Mouse (Mus musculus): Measurements from ENCODE around the gene Ager.

Ager gene

GRCm38 (mm10) chr17:34585877-34586771, 11.5 kb upstream of the Ager start:
- no peak for DNase-seq (ENCODE audit: low spot score in 2 of 2)

DNA sequence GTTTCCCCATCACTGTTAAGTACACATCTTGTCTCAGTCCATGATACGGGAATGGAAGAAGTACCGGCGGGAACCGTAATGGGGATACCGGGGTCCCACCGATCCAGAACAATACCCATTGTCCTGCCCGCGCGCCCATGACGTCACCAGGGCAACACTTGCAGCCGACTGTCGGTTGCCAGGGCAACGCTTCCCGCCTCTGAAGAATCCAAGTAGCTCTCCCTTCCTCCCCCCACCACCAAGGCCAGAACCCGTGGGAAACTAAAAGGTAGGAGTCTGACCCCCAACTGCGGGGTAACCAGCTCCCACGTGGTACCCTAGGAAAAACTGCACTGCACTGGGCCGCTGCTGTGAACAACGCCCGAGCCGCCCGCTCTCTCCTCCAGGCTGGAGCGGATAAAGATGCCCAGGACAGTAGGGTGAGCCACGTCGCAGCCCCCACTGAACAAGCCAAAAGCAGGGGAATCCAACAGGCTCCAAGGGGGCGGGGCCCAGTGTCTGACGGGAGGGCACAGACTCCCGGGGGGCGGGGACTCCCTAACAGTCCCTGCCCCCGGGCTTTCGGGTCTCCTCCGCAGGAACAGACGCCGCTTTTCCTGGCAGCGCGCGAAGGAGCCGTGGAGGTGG, 10.8 kb upstream of the Ager start:
- DNase-seq (ENCODE audit: low spot score in 2 of 2): peak; percentile 85 to 87

DNA sequence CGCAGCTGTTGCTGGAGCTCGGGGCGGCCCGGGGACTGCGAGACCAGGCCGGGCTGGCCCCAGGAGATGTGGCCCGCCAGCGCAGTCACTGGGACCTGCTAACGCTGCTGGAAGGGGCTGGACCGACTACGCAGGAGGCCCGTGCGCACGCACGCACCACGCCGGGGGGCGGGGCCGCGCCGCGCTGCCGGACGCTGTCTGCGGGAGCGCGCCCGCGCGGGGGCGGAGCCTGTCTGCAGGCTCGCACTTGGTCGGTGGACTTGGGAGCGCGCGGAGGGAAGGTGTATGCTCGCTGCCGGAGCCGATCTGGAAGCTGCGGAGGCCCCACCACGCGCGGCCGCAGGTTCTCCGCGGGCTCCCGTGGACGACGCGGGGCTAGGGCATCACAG, 10.2 kb upstream of the Ager start:
- DNase-seq (ENCODE audit: low spot score in 2 of 2): peak; percentile 97 to 98

- DNase-seq (ENCODE audit: low spot score in 2 of 2): no peak
Observed at GRCm38 (mm10) chr17:34587814-34588213, 9.8 kb upstream of the Ager start.

- DNase-seq (ENCODE audit: low spot score in 2 of 2): no peak
Observed at GRCm38 (mm10) chr17:34588767-34589166, 8.9 kb upstream of the Ager start.

DNA sequence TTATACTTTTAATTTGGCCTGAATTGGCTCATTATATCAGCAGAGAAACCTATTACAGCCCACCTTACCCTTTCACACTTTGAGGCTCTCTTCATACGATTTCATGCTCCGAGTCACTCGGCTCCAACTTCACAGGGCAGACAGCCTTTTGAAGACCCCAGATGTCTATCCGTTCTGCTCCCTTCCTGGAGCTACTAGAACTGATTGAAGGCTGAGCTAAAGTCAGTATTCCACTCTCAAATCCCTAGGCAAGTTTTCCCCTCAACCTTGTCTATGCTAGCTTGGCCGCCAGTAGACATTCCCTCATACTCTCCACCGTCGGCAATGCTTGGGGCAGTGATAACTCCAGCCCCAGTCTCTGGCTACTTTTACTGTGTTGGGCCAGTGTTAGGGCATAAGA, 8.5 kb upstream of the Ager start:
- DNase-seq (ENCODE audit: low spot score in 2 of 2): no peak

DNA sequence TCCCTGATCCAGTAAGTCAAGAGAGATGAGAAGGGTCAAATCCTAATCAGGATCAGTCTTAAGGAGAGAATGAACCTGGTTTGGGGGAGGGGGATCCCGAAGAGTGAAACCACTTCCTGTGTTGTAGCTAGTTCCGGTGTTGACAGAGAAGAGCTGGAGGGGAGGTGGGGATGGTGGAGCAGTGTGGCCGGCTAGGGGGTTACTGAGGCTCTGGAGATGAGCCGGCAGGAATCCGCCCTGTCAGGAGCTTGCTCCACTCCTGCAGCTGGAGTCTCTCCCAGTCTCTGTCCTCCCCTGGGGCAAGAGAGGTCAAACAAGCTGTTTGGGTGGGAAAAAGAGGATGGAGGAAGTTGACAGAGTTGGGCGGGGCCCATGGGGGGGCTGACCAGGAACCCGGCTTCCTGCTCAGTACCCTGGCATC, 8.0 kb upstream of the Ager start, which contains the start of gene Gpsm3:
Gene Gpsm3 (plus strand): TSS at position 126 of the 421 bp plus-strand sequence.
- DNase-seq (ENCODE audit: low spot score in 2 of 2): peak in 1 of 2 experiments; percentile 44

DNA sequence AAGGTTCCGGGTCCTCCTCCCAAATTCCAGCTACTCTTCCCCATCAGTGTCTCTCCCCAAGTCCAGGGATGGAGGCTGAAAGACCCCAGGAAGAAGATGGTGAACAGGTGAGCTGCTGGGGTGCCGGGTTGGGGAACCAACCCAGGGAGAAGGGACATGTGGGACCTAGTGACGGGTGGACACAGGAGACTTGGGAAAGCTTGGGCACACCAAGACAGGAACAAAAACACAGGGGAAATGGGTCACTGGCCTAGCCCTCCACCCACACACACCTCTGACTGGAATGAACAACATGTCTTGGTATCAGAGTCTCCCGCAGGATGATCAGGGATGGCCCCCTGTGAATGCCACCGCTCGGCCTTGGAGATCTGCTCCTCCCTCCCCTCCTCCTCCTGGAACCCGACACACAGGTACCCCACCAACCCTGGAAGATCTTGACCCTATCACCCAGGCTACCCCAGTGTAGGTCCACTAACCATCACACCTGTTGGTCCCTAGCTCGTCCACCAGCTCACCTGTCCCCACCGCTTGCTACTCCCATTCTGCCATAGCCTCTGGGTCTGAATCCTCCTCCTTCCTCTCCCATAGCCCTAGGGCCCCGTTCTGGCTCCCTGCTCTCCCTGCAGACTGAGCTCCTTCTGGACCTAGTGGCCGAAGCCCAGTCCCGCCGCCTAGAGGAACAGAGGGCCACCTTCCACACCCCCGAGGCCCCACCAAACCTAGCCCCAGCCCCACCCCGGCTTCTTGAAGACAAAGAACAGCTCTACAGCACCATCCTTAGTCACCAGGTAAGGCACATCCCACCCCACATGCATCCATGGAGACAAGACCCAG, 7.3 kb upstream of the Ager start:
- DNase-seq (ENCODE audit: low spot score in 2 of 2): peak in 1 of 2 experiments; percentile 18

DNA sequence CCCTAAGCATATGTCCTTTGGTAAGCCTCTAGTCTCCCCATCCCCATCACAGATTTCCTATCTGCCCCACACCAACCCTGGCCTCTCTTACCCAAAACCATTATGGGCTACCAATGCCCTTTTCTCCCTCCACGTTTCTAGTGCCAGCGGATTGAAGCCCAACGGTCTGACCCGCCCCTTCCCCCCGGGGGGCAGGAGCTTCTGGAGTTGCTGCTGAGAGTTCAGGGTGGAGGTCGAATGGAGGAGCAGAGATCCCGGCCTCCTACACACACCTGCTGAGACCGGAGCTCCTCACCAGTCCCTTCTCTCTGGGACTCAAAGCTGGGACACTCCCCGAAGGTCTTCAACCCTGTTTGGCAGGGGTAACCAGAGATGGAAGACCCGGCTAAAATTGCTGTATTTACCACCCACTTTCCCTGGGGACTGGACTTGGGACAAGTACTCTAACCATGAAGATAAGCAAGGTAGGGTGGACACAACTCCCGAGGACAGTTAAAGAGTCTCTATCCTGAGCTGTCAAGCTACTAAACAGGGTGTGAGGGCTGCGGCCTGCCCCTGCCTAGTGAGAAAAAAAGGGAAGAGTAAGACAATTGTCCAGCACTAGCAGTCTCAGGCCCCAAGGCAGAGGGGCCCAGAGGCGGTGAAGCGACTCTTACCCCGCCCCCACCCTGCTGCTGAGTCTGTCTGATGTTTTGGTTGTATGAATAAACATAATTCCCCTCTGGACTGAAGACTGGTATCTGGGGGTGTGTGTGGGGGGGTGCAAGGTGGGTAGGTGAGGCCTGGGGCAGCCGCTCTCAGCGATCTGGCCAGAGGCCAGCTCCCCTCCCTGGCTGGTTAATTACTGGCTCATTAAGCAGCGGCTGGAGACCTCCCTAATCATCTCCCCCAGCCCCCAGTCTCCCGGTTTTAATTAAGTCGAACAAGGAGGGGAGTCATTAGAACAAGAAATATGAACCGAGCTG, 6.4 kb upstream of the Ager start, which contains the start of gene Pbx2:
Gene Pbx2 (plus strand): TSS at position 238 of the 965 bp plus-strand sequence.
- peak in 1 of 2 experiments; percentile 33 for DNase-seq (ENCODE audit: low spot score in 2 of 2)

GRCm38 (mm10) chr17:34591994-34592375, 5.7 kb upstream of the Ager start:
- peak in 1 of 2 experiments; percentile 84 for DNase-seq (ENCODE audit: low spot score in 2 of 2)

DNA sequence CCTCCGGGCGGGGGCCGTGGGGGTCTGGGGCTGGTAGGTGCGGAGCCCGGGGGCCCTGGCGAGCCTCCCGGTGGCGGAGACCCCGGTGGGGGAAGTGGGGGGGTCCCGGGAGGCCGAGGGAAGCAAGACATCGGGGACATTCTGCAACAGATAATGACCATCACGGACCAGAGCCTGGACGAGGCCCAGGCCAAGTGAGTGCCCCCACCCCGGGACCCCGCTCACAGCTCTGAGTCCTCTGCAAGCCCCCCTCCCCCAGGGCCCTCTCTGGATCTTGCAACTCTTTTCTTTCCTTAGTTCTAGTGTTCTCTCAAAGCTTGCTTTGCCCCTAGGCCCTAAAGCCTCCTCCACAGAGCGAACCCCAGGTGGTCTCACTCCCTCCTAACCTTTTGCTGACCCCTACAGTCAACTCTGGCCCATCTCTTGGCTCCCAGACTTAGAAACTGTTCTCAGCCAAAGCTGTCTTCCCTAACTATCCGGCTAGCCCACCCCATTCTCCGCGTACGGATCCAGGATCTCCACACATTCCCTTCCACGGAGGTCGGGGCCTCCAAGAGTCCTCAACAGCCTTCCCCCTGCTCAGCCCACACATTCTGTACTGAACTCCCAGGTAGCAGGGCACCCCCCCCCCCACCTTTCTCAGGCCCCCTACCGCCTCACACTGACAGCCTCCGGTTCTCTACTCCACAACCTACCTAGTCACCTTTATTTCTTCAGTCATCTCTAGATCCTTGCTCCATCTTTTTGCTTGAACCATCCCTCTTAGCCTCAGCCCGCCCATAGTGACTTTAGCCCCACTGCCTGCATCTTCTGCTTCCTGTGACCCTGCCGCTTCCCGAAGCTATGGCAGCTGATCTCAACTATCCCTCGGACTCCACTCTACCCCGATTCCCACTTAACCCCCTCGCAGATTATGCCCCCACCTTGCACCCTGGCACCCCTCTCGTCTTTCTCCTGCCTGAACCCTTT, 4.8 kb upstream of the Ager start:
- DNase-seq (ENCODE audit: low spot score in 2 of 2): peak in 1 of 2 experiments; percentile 44

DNA sequence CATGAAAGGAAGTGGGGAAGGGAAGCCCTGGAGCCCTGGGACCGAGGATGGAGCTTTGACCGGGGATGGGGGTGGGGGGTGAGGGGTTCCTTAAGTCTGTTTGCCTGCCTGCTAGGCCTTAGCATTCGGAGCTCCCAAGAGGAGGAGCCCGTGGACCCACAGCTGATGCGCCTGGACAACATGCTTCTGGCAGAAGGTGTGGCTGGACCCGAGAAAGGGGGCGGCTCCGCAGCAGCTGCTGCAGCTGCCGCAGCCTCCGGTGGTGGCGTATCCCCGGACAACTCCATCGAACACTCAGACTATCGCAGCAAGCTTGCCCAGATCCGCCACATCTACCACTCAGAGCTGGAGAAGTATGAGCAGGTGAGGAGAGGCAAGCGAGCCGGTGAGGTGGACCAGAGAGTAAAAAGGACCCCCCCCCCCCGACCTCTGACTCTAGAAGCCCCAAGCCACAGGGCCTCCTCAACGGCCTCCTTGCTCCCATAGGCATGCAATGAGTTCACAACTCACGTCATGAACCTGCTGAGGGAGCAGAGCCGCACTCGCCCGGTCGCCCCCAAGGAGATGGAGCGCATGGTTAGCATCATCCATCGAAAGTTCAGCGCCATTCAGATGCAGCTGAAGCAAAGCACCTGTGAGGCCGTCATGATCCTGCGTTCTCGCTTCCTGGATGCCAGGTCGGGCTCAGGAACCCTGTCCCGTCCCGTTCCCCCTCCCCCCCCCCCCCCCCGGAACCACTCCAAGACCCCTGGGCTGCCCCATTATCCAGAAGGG, 3.7 kb upstream of the Ager start:
- peak in 1 of 2 experiments; percentile 27 for DNase-seq (ENCODE audit: low spot score in 2 of 2)

DNA sequence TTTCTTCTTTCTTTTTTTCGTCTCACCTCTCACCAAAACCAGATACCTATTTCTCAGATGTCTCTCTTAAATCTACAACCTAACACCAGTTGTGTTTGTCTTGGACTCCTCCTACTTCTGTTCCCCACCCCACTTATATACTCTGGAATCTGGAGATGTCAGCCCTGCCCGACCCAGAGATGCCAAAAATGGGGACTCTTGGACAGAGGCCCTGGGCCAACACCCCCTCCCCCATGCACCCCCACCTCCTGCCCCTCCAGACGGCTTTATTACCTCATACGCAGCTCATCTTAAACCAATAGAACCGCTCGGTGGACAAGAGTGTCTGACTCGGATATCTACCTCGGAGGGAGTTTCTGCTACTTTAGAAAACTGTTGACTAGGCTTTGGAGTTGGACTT, 1.6 kb upstream of the Ager start:
- DNase-seq (ENCODE audit: low spot score in 2 of 2): no peak

DNA sequence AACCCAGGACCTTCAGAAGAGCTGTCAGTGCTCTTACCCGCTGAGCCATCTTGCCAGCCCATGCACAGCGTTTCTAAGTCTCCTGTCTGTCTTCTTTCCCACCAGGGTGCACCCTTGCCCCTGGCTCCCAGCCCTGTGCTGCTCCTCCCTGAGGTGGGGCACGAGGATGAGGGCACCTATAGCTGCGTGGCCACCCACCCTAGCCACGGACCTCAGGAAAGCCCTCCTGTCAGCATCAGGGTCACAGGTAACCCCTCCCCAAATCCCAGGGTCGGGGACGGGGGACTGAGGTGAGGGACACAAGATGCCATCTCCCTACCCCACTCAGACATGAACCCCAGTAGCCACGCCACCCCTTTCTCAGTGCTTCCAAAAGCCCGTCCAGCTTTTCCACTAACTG, 2.2 kb downstream of the Ager start:
- DNase-seq (ENCODE audit: low spot score in 2 of 2): no peak

DNA sequence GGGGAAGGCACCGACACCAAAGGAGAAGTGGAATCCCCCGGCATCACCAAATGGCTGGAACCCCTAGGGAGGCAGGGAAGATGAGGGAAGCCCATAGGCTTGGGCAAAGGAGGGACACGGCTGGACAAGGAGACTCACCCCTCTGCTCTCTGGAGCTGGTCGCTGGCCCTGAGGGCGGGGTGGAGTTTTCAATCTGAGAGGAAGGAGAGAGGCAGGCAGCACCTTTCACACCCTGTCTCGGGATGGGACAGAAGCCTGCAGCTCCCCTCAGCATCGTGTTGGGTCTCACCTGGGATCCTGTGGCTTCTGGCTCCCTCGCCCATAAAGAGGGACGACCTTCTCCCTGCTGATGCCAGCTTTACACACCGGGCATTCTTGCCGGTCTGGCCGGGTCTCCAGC, 4.1 kb downstream of the Ager start:
- DNase-seq (ENCODE audit: low spot score in 2 of 2): no peak

- peak; percentile 99 to 100 for DNase-seq (ENCODE audit: low spot score in 2 of 2)
Observed at GRCm38 (mm10) chr17:34603375-34604060, 5.9 kb downstream of the Ager start, which contains the start of gene Rnf5. Rnf5 (minus strand) TSS chr17:34603690.

DNA sequence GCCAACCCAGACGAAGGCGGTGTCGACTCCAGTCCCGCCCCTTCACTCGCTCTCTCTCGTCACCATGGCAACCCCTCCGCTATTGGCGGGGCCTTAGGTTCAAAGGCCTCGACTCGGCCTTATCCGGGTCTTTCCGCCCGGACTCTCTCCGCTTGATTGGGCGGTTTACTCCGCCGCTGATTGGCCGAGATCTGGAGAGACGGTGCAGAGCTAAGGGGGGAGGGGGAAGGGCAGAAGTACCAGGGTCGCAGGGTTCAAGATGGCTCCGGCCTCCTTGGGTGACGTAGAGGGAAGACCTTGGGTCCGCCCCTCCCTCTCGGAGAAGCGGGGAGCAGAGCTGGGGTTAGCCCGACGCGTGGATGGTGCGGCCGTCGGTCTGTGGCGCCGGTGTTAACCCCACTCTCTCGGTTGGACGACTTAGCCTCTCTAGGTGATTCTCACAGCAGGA, 6.4 kb downstream of the Ager start, which contains the start of gene Agpat1:
Gene Agpat1 (plus strand): TSS at position 202 of the 448 bp plus-strand sequence.
- DNase-seq (ENCODE audit: low spot score in 2 of 2): peak; percentile 98

All from frontal cortex, postnatal 10 days (tissue).